Mouse (Mus musculus): ENCODE measurements around the gene Orc3. TPM values are rescaled to one million over a fixed set of nuclear protein-coding genes. Genes with fewer than 3 reads are reported as not detected.

The Orc3 gene
- 10 to 100 TPM; 83.4 to 84.8 TPM for total RNA-seq (2021)
- long read RNA-seq, experiment 1, transcript Orc3-201 (20 exons, 2,300 nt): major isoform, 14 of 61 reads
- long read RNA-seq, experiment 1, transcript Orc3-202 (20 exons, 2,266 nt): minor isoform, 12 of 61 reads
- long read RNA-seq, experiment 1, partial matches to known transcripts: 26 of 61 reads
- long read RNA-seq, experiment 1, other reads (novel, unspliced or antisense): 9 of 61 reads
- long read RNA-seq, experiment 2, transcript Orc3-202 (20 exons, 2,266 nt): minor isoform, 14 of 73 reads
- long read RNA-seq, experiment 2, transcript Orc3-201 (20 exons, 2,300 nt): major isoform, 26 of 73 reads
- long read RNA-seq, experiment 2, partial matches to known transcripts: 21 of 73 reads
- long read RNA-seq, experiment 2, other reads (novel, unspliced or antisense): 12 of 73 reads

- peak; percentile 79 to 82 for DNase-seq (ENCODE audit: low spot score in 2 of 2)
Measured at GRCm38 (mm10) chr4:34614630-34615094, at the start of gene Orc3, which contains the start of gene Rars2. Gene Orc3, minus strand, starts transcription at chr4:34614944. Gene Rars2, plus strand, starts transcription at chr4:34614957.

DNA sequence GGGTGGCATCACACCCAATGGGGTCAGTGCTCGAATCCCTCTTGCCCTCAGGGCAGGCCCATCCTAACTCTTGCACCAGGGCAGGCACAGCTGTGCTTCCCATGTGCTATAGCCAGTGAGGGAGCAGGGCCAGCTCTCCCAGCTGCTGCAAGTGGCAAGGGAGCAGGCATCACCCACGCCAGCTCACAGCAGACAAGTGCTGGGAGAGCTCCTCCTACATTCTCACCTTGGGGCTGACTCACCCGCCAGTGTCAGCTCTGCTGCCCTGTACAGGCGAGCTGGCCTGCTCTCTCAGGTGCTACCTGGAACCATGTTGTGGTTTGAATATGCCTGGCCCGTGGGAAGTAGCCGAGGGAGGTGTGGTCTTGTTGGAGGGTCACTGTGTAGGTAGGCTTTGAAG is 47.2 kb upstream of the Orc3 start:
- no peak for DNase-seq (ENCODE audit: low spot score in 2 of 2)

- DNase-seq (ENCODE audit: low spot score in 2 of 2): no peak
Measured at GRCm38 (mm10) chr4:34661514-34661913, 46.8 kb upstream of the Orc3 start.

DNA sequence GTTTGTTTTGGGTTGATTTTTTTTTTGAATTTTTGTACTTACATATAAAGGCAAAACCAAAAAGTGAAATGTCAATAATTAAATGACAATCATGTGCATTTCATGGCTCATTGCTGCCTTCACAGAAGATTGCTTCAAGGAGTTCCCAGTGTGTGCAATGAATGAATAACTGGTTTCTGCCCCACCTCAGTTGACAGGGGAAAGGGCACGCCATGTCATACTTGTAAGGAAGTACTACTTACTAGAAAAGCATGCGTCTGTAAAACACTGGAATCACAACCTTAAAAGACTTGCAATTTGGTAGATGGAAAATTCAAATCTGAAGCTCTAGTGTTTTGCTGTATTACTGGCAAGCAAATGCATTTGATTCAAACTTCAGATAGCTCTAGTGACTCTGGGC is 44.3 kb upstream of the Orc3 start:
- DNase-seq (ENCODE audit: low spot score in 2 of 2): no peak

GRCm38 (mm10) chr4:34656101-34656500 is 41.4 kb upstream of the Orc3 start:
- no peak for DNase-seq (ENCODE audit: low spot score in 2 of 2)

DNA sequence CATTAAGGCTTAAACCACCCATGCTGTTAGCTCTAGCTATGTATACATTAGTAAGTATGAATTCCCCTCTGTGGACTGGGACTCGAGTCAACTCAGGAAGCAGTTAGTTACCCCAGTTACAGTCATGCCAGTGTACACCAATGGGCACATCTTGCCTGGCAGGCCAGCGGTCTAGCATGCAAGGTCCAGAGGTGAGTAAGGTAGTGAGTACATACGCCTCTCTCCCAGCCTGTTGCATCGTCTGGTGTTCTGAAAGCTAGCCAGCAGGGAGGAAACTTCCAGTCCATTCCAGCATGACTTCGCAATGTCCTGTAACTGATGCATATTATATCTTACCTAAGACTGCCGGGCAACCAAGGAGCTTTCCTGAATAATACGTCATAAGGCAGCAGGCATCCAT is 38.4 kb upstream of the Orc3 start:
- DNase-seq (ENCODE audit: low spot score in 2 of 2): no peak

- DNase-seq (ENCODE audit: low spot score in 2 of 2): no peak
Measured at GRCm38 (mm10) chr4:34644779-34645178, 30.0 kb upstream of the Orc3 start.

- no peak for DNase-seq (ENCODE audit: low spot score in 2 of 2)
Measured at GRCm38 (mm10) chr4:34640731-34641130, 26.0 kb upstream of the Orc3 start.

- no peak for DNase-seq (ENCODE audit: low spot score in 2 of 2)
Measured at GRCm38 (mm10) chr4:34639745-34640364, 25.1 kb upstream of the Orc3 start.

DNA sequence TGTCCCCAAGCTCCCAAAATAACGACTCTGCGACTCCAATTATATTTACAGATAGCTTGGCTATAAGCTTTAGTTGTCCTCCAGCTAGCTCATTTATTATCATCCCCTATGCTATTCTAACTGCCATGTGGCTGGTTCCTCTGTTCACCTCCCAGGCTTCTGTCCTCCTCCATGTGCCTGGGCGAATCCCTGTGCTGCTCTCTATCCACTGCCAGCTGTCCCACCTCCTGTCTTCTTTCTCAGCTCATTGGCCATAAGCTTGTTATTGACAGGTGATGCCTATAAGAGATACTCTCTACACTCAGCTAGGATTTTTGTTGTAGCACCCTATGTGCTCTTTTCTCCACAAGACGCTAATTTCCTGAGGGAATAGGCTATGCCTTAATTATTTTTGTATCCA is 23.1 kb upstream of the Orc3 start:
- no peak for DNase-seq (ENCODE audit: low spot score in 2 of 2)

DNA sequence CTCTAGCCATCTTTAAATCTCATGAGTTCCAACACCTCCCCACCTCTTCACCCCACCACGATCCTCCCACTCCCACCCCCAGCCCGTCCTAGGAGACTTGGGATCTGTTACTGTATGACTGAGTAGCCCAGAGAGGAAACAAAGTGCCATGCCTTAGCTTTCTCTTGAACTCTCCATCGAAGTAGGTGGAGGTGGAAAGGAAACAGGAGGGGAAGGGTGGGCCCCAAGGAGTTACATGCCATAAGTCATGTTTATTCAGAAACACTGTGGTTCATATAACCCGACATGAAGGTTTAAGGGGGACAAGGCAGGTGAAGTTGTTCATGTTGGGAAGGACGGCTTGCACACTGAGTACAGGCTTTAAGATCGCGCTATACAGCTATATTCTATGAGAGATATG is 22.6 kb upstream of the Orc3 start:
- DNase-seq (ENCODE audit: low spot score in 2 of 2): no peak

DNA sequence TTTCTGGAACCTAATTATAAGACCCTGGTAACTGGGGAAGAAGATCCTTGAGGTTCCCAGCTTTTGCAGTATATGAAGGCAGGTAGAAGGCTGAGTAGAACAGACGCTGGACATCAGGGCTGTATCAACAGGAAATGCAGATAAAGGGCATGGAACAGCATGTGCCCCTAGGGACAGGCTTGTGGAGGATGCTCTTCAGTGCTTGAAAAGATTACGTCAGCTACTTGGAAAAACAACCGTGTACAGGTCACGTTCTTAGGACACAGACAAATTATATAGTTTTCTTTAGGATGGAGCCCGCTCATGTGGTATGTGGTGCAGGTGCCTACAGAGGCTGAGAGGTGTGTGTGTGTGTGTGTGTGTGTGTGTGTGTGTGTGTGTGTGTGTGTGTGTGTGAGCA is 21.3 kb upstream of the Orc3 start:
- no peak for DNase-seq (ENCODE audit: low spot score in 2 of 2)

GRCm38 (mm10) chr4:34634129-34634528 is 19.4 kb upstream of the Orc3 start:
- DNase-seq (ENCODE audit: low spot score in 2 of 2): no peak

DNA sequence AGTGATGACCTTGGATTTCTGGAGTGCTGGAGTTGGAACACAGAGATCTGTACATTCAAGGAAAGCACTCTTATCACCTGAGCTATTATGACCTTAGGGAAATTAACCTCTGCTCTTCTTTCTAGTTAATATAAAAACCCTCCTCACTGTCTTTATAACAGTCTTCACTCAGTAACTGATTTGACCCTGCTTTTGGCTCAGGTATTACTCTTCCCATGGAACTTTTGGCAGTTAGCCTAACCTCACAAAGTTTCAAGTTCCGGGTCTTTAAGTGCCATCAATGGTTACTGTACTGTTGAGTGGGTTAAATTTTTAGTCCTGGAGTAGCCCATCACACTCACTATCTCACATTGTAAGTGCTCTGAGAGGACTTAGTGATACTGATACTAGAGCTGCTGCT is 15.2 kb upstream of the Orc3 start:
- DNase-seq (ENCODE audit: low spot score in 2 of 2): no peak

GRCm38 (mm10) chr4:34626401-34626800 is 11.7 kb upstream of the Orc3 start:
- no peak for DNase-seq (ENCODE audit: low spot score in 2 of 2)

- no peak for DNase-seq (ENCODE audit: low spot score in 2 of 2)
Measured at GRCm38 (mm10) chr4:34625556-34625955, 10.8 kb upstream of the Orc3 start.

- no peak for DNase-seq (ENCODE audit: low spot score in 2 of 2)
Measured at GRCm38 (mm10) chr4:34616146-34616545, 1.4 kb upstream of the Orc3 start.

- DNase-seq (ENCODE audit: low spot score in 2 of 2): no peak
Measured at GRCm38 (mm10) chr4:34615303-34615702, 559 bp upstream of the Orc3 start.

DNA sequence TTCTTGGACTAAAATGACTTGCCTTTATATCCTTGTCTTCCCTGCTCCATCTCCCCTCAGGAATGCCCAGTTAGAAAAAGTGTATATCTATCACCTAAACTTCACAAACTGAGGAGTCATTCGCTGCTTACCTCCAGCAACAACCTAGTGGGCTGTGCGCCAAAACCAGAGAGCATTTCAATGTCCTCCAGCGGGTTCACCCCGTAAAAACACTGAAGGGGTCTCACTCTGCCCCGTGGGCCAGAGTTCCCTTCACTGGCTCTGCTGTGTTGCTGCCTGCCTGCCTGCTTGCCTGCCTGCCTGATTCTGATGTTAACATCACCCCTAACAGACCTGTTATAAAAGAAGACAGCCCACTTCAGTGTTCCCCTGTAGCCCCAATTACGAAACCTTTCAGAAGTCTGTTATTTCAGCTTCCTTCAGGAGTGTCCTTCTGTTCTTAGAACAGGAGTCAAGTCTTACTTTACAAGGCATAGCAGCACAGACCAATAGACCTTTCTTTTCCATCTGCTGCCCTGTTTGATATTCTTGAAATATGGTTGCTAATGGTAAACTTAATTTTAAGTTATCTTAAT is 1.1 kb downstream of the Orc3 start:
- DNase-seq (ENCODE audit: low spot score in 2 of 2): no peak

DNA sequence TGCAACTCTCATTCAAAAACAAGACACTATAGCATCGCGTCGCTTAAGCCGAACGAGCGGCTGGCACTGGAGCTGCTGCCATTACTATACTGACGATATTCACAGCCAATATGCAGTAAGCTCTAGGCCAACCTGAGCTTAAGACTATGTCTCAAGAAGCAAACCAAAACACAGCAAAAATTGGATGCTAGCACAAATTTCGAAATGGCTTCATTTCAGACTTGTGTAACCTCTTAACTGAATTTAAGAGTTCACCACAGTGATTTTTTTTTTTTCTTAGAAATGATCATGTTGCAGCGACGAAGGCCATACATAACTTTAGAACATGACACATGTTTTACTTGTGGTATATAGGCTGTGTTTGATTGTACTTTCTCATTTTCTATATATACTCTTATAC is 8.1 kb downstream of the Orc3 start:
- DNase-seq (ENCODE audit: low spot score in 2 of 2): no peak

DNA sequence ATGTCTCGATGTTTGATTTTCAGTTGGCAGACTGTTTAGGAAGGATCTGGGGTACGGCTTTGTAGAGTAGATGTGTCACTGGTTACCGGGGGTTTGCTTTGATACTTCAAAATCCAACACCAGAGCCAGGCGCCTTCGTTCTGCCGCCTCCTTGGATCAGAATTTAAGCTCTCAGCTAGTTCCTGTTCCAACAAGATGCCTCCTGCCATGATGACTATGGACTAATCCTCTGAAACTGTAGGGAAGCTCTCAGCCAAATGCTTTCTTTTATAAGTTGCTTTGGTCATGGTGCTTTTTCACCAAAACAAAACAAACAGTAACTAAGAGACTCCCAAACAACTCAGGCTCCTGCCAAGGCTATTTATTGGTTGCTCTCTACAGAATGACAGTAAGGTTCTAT is 11.6 kb downstream of the Orc3 start:
- no peak for DNase-seq (ENCODE audit: low spot score in 2 of 2)

DNA sequence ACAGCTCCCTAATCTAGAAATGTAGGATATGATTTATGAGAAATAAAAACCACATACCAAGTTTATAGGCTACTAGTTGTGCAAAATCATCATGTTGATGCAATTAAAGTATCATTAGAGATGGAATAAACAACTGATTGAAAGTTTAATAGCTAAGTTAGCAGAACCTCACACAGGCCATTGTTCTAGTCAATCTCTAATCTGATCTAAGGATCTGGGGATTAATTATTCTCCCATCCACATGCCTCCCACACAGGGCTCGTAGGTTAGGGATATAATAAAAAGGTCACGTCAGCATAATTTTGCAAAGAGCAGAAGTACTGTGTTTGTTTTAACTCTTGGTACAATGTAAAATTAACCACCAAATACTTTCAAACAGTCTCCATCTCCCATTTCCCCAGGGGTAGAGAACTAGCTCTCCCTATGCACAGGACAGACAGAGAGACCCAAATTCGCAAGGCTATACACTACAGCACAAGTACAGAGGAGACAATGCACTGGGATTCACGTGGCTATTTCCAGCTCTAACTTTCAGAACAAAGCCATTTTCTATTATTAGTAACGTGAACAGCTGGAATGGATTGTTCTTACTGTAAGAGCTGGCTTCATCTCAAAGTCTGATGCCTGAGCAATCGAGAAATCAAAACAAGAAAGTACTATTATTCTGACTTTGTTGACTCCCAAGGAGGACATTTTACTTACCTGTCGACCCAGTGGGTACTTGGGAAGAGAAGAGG is 29.7 kb downstream of the Orc3 start:
- DNase-seq (ENCODE audit: low spot score in 2 of 2): no peak
